Mouse (Mus musculus): ENCODE results near the gene Vav3.

GRCm38 (mm10) chr3:109309317-109310265 lies 30.9 kb upstream of the Vav3 start:
- no peak for TF ChIP-seq CTCF (IDR thresholded peaks at IDR 0.05; ENCODE audit: control insufficient read depth, insufficient read depth, insufficient replicate concordance, low read depth, low read length)
- TF ChIP-seq POLR2A (IDR thresholded peaks at IDR 0.05; ENCODE audit: control insufficient read depth, low read depth, low read length): no peak

All from testis, adult 2 months (tissue).